Comparison of ENCODE assay signal across 9 mouse cellular contexts in genomic region chr2:29526266-29526665, GRCm38 (mm10).
A peak's percentile ranks its signal among the peaks of the same experiment; 100 is the strongest.
DNase-seq lines count a peak whose midpoint lies in the region; ATAC-seq and TF ChIP-seq lines count a peak whose summit lies in the region.
"Had no signal": no experiment of that assay in that cellular context is flagged by ENCODE, and none has a peak within 500 bp of the region (broad histone marks: within the 10 kb centered on the region; RNA-seq: fewer than 3 reads in every experiment).

No protein-coding gene starts in this region.

- H3K4me3 ChIP-seq in embryonic facial prominence, embryonic 15.5 days (replicated peaks) = no peak overlapping the region
- no peak overlapping the region for H3K4me3 ChIP-seq in layer of hippocampus, adult 2 months
- no peak overlapping the region for H3K4me3 ChIP-seq in intestine, embryonic 15.5 days (replicated peaks)
- H3K4me3 ChIP-seq: stomach, embryonic 15.5 days had no signal

- peak overlapping the region; percentile 22; the same call in 1 of the 2 replicates for H3K4me2 ChIP-seq in embryonic facial prominence, embryonic 15.5 days (replicated peaks)
- H3K4me2 ChIP-seq in intestine, embryonic 15.5 days (replicated peaks) = no peak overlapping the region
- H3K4me2 ChIP-seq: stomach, embryonic 15.5 days had no signal

- H3K9ac ChIP-seq in embryonic facial prominence, embryonic 15.5 days = no peak overlapping the region
- H3K9ac ChIP-seq in intestine, embryonic 15.5 days = no peak overlapping the region
- H3K9ac ChIP-seq: stomach, embryonic 15.5 days had no signal

- H3K4me1 ChIP-seq in embryonic facial prominence, embryonic 15.5 days = peaks cover 32% of the 10 kb centered on the region
- no peaks in the 10 kb centered on the region for H3K4me1 ChIP-seq in intestine, embryonic 15.5 days (replicated peaks)
- H3K4me1 ChIP-seq: stomach, embryonic 15.5 days had no signal

- intact Hi-C loops in heart, postnatal 10 days (cut with DNase I) = no loop called here

- DNase-seq in adrenal gland, postnatal 25 days = peak; percentile 28
- no peak for DNase-seq in adrenal gland, adult (ENCODE audit: inconsistent age in 2 of 2, low spot score in 1 of 2)
- DNase-seq in heart, postnatal 10 days = peak; percentile 83 to 87
- peak; percentile 65 to 68 for DNase-seq in layer of hippocampus, adult 2 months (ENCODE audit: low spot score in 2 of 2)
- DNase-seq in lung, postnatal 4 days = peak; percentile 41 to 77

- no peaks in the 10 kb centered on the region for H3K9me3 ChIP-seq in embryonic facial prominence, embryonic 15.5 days (replicated peaks)
- H3K9me3 ChIP-seq in intestine, embryonic 15.5 days = no peaks in the 10 kb centered on the region
- H3K9me3 ChIP-seq: stomach, embryonic 15.5 days had no signal

- H3K36me3 ChIP-seq in embryonic facial prominence, embryonic 15.5 days = no peaks in the 10 kb centered on the region
- no peaks in the 10 kb centered on the region for H3K36me3 ChIP-seq in intestine, embryonic 15.5 days
- H3K36me3 ChIP-seq: stomach, embryonic 15.5 days had no signal

- peak overlapping the region; percentile 68 for H3K27ac ChIP-seq in embryonic facial prominence, embryonic 15.5 days (replicated peaks)
- H3K27ac ChIP-seq in layer of hippocampus, adult 2 months = peak overlapping the region; percentile 57; the same call in 1 of the 2 replicates
- H3K27ac ChIP-seq in intestine, embryonic 15.5 days = no peak overlapping the region
- H3K27ac ChIP-seq: stomach, embryonic 15.5 days had no signal

- WGBS in embryonic facial prominence, embryonic 15.5 days = 27% methylated on average over 14 of the region's 14 CpGs
- 76% methylated on average over 14 of the region's 14 CpGs for WGBS in intestine, embryonic 15.5 days

- peak; percentile 81 for ATAC-seq in embryonic facial prominence, embryonic 15.5 days (ENCODE audit: insufficient number of reproducible peaks, low FRiP score, low TSS enrichment, low read depth)
- ATAC-seq in megakaryocyte progenitor cell, adult 5-6 weeks (replicated peaks; ENCODE audit: poor library complexity) = no peak
- ATAC-seq in intestine, embryonic 15.5 days = no peak

- TF ChIP-seq CTCF in layer of hippocampus, adult 2 months (conservative IDR thresholded peaks at IDR 0.05) = no peak

- no peaks in the 10 kb centered on the region for H3K27me3 ChIP-seq in embryonic facial prominence, embryonic 15.5 days
- no peaks in the 10 kb centered on the region for H3K27me3 ChIP-seq in intestine, embryonic 15.5 days (replicated peaks)
- H3K27me3 ChIP-seq: stomach, embryonic 15.5 days had no signal

Comparison
In these comparisons a context has a peak if more than half of its experiments do, and no peak if none do; other contexts are left out.
1. DNase-seq: peak in adrenal gland, postnatal 25 days (single experiment), heart, postnatal 10 days (2 of 2), layer of hippocampus, adult 2 months (2 of 2) and lung, postnatal 4 days (2 of 2); none in adrenal gland, adult (0 of 2).